Mouse (Mus musculus) lung, postnatal 0 days (tissue): Measurements from ENCODE around the gene Elovl5.

Experiments
- CTCF ChIP-seq: IDR thresholded peaks from 2 replicates; pipeline ENCODE4 v1.5.1; 2016; ENCODE audit warnings: antibody characterized with exemption, mild to moderate bottlenecking
- EP300 ChIP-seq: IDR thresholded peaks from 2 replicates; pipeline ENCODE4 v1.6.1; 2016; ENCODE audit warnings: antibody characterized with exemption, mild to moderate bottlenecking, control low read depth

DNA sequence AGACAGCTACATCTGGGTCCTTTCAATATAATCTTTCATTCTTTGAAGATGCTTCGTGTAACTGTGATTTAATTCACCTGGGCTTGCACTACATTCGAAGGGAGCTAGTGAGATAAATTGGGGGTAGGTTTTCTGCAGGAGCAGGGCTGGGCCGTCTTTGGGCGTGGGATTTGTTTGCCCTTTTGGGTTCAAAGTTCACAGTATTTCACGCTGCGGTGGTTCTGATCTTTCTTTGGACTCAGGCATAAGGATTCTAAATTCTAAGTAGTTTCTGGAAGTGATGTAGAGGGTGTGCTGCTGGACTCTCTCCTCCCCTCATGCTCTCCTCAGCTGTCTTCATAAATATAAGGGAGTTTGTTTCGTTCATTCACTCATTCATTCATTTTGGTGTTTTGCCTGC is 34.8 kb downstream of the Elovl5 start:
- TF ChIP-seq CTCF (no peak), EP300 (no peak)
